Mouse (Mus musculus) embryonic fibroblast, embryonic 13.5 days (primary cell): ENCODE measurements around the gene Crlf1.

Source experiments
- CTCF ChIP-seq: IDR thresholded peaks from 2 replicates; pipeline ENCODE4 v1.5.1; 2011; ENCODE audit warnings: mild to moderate bottlenecking, control low read depth, low read length, moderate library complexity, borderline replicate concordance; ENCODE audit not compliant: insufficient read depth
- POLR2A ChIP-seq: IDR thresholded peaks from 2 replicates; pipeline ENCODE4 v1.6.1; 2011; ENCODE audit warnings: low read depth, mild to moderate bottlenecking, control low read depth, low read length, moderate library complexity

DNA sequence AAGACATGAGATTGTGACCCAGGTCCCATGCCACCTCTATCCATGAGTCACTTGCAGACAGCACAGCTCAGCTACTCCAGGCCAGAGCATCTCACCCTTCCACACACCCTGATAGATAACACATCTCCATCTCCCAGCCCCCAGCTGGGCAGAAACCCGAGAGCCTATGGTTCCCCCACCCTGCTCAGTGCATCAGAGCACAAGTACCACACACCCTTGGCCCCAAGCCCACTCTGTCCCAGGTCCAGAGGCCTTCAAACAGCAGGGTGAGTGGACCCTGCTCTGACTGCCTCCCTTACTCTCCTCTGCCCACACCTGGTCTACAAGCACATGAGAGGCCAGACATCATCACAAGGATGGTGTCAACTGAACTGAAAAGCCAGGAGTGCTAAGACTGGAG is 25.1 kb upstream of the Crlf1 start:
- TF ChIP-seq CTCF, result no peak
- TF ChIP-seq POLR2A, result no peak
